Mouse (Mus musculus): ENCODE results near the gene Hspa12b.

Gene Hspa12b

GRCm38 (mm10) chr2:131152166-131152730 is 25.2 kb downstream of the Hspa12b start:
- no peak for DNase-seq

- DNase-seq = no peak
Measured at GRCm38 (mm10) chr2:131154036-131154435, 27.0 kb downstream of the Hspa12b start.

DNA sequence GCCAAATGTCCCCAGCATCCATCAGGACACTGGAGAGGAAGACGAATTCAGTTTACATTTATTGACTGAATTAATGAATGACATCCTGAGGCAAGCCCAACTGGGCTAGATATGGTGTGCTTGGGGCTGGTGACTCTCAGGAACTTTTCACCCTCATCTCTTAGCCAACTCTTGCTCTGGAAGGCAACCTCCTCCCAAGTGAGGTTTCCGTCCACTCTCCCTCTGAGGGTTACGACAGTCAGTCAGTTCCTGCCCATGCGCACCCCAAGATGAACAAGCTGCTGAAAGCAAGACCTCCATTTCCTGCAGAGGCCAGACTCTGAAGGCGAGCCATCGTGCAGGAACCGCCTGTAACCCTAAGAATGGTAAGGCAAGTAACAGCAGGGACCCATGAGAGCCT is 29.9 kb downstream of the Hspa12b start:
- DNase-seq = no peak

DNA sequence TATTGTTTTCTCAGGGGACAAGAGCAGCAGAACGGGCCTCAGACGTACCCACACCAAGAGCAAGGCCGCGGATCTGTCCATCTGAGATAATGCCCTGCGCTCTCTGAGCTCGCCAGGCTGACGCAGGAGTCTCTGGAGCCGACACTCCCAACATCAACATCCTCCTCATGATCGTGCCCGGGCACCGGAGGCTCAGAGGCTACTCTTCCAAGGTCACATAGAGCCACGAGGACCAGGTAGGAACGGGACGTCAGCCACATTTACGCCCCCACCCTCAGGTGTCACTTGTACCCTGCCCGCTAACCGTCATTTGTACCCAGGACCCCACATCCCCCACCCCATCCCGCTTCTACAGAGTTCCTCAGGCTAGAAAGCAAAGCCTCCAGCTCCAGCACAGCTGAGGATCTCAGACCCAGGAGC is 32.4 kb downstream of the Hspa12b start:
- no peak for DNase-seq

GRCm38 (mm10) chr2:131159938-131160581 is 33.0 kb downstream of the Hspa12b start, which contains the start of gene 1700037H04Rik:
1700037H04Rik (minus strand) TSS chr2:131160081.
- DNase-seq = peak; percentile 99

DNA sequence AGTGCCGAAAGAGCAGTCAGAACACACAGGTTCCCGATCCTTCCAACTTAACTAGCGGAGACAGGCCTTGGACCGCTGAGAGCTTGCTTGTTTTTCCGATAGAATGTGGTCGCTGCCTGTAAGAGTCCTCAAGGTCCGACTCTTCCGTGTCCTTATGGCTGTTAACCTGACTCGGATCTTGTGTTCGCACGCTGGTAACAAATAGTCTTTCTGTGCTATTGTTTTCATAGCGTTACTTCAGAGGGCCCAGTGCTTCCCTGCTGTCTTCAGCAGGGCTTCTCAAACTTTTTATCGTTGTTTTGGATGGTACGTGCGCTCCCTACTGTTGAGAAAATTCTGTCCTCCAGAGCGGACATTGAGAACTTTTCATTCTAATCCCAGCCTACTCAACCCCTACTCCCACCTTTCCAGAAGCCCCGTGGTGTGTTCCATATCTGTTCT is 33.6 kb downstream of the Hspa12b start:
- peak in 1 of 2 experiments; percentile 20 for DNase-seq

- no peak for DNase-seq
Measured at GRCm38 (mm10) chr2:131163924-131164323, 36.8 kb downstream of the Hspa12b start.

DNA sequence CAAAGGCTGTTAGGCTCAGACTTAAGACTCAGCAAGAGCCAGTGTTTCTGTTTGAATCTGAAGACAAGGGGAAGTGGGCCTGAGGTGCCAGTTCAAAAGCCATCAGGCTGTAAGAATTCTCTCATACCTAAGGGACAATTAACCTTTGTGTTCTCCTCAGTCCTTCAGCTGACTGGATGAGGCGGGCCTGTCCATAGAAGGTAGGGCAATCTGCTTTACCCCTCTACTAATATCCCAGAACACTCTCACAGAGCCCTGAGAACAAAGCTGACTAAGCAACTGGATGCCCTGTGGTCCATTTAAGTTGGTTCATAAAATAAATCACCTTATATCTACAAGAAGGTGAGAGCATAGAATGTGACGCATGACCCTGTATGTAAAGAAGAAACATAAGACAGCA is 39.1 kb downstream of the Hspa12b start:
- DNase-seq = no peak

- no peak for DNase-seq
Measured at GRCm38 (mm10) chr2:131167984-131168383, 40.9 kb downstream of the Hspa12b start.

DNA sequence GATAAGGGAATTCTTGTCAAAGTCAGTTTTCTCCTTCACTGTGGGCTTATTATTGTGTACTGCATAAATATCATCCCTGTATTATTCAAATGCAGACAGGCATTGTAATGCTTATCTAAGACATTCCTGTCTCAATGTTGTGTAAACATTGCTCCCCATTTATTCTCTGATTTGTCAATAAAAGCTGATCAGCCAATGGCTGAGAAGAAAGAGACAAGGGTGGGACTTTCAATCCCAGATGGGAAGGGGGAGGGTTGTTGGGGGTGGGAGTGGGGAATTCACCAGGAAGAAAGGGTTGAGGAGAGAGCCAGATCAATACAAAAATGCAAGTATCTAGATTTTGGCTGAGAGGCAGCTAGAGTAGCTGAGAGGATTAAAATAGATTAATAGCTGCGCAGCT is 41.8 kb downstream of the Hspa12b start:
- no peak for DNase-seq

DNA sequence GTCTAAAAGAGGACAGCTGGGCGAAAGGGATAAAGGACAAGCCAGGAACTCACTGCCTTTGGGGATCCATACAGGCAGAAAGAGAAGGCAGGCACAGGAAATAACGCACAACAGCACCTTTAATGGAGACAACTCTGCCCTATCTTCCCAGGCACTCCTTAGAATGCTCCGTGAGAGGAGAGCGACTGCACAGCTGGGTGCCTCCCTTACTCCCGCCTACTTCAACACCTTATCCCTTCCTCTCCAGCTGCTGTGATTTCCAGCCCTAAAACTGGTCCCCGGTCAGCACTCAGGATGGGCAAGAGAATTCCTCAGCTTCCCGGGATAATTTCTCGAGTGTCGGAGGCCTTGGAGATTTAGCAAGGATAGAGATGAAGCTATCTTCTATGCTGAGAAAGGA is 43.9 kb downstream of the Hspa12b start:
- DNase-seq = no peak

GRCm38 (mm10) chr2:131171401-131172104 is 44.5 kb downstream of the Hspa12b start:
- DNase-seq = peak; percentile 74 to 77

- no peak for DNase-seq
Measured at GRCm38 (mm10) chr2:131172322-131172721, 45.2 kb downstream of the Hspa12b start.

DNA sequence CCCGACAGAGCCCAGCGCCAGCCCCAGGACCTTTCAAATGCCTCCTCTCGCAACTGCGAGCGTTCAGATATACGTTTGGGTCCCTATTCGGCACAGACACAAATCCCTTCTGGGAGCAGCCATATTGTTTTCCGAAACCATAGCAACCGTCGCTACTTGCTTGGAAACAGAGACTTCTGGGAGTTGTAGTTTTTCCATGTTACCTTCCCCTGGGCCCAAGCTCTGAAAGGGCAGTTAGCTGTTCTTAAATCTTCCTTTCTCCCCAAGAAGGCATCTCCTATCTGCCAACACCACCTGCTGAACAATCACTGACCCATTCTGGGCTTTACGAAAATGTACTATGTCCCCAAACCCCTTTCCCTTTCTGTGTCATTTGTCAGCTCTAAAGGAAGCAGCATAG is 47.6 kb downstream of the Hspa12b start:
- DNase-seq = peak; percentile 74 to 82

- no peak for DNase-seq
Measured at GRCm38 (mm10) chr2:131175286-131175944, 48.3 kb downstream of the Hspa12b start.

- no peak for DNase-seq
Measured at GRCm38 (mm10) chr2:131175945-131176309, 48.8 kb downstream of the Hspa12b start.

GRCm38 (mm10) chr2:131176491-131176890 is 49.4 kb downstream of the Hspa12b start:
- DNase-seq = no peak

GRCm38 (mm10) chr2:131177932-131178331 is 50.9 kb downstream of the Hspa12b start:
- DNase-seq = peak; percentile 42 to 53

DNA sequence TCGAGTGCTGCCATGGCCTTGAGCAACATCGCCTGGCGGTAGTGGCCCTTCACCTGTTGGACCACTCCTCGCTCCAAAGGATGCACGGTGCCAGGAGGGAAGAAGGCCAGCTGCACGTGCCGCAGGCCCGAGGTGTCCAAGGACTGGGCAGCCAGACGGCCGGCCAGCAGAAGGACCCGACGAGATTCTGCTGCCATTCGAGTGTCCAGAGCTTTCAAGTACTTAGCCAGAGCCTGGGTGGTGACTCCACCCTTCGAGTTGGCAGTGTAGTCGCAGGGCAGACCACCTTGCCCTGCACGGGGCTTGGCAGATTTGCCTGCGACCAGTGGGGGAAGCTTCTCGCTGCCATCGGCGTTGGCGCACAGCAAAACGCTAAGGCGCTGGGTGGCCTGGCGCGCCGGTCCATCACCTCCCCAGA is 51.8 kb downstream of the Hspa12b start:
- DNase-seq = peak; percentile 65

DNA sequence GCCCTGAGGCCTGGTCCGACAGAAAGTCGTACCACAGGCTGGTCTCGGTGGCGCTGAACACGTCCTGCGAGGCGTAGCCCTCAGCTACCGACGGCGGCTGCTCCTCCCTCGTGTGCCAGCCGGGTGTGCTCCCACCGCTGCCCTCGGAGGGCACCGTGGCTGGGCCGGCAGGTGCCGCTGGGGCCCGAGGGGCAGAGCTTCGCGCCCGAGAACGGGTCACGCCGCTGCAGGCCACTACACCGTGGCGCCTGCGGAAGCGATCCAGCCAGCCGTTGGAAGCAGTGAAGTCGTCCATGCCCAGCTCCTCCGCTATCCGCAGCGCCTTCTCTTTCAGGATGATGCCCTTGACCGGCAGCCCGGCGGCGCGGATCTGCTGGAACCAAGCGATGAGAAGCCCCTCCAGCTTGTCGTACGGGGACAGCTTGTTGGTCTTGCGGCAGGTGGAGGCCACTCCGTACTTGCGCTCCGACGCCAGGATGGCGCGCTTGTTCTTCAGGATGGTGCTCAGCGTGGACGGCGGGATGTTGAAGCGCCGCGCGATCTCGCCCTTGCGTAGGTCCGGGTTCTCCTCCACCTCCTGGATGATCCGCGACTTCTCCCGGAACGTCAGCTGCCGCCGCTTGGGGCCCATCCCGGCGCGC is 52.3 kb downstream of the Hspa12b start:
- peak; percentile 79 to 83 for DNase-seq

- DNase-seq = peak; percentile 94 to 95
Measured at GRCm38 (mm10) chr2:131179990-131180587, 53.0 kb downstream of the Hspa12b start, which contains the start of gene Cenpb. Cenpb (minus strand) TSS chr2:131180067.

- no peak for DNase-seq
Measured at GRCm38 (mm10) chr2:131186343-131186742, 59.3 kb downstream of the Hspa12b start.

Measured in cerebellum, postnatal 10 days (tissue).